Mouse (Mus musculus) layer of hippocampus, postnatal 36 days (tissue): ENCODE measurements around the gene D930007J09Rik. TPM values are rescaled to one million over a fixed set of nuclear protein-coding genes. Genes with fewer than 3 reads are reported as not detected.

Experiments used
- DNase-seq, 2 experiments: peaks; one replicate each; pipeline ENCODE4 v3.0.0; 2022
- total RNA-seq, 2 experiments: library from RNA; stranded (reverse); gene quantifications; 2 replicates each; pipeline ENCODE4 v1.2.3; 2021

D930007J09Rik gene
- total RNA-seq, 2 experiments from 2014 or later: 1.1 TPM; not detected in 1

- no peak for DNase-seq
Observed at GRCm38 (mm10) chr13:32819926-32820325, 17.3 kb upstream of the D930007J09Rik start.

- DNase-seq: no peak
Observed at GRCm38 (mm10) chr13:32819241-32819640, 16.6 kb upstream of the D930007J09Rik start.

GRCm38 (mm10) chr13:32807624-32808023 lies 5.0 kb upstream of the D930007J09Rik start:
- no peak for DNase-seq

GRCm38 (mm10) chr13:32806820-32807219 lies 4.2 kb upstream of the D930007J09Rik start:
- no peak for DNase-seq

- no peak for DNase-seq
Observed at GRCm38 (mm10) chr13:32803701-32804345, 1.2 kb upstream of the D930007J09Rik start.

GRCm38 (mm10) chr13:32801693-32802221 lies 892 bp downstream of the D930007J09Rik start, which contains the start of gene Wrnip1:
Gene Wrnip1 (plus strand): TSS chr13:32802038.
- peak; percentile 96 to 98 for DNase-seq

- no peak for DNase-seq
Observed at GRCm38 (mm10) chr13:32800859-32801258, 1.8 kb downstream of the D930007J09Rik start.

GRCm38 (mm10) chr13:32799131-32799530 lies 3.5 kb downstream of the D930007J09Rik start:
- no peak for DNase-seq

GRCm38 (mm10) chr13:32797085-32797484 lies 5.6 kb downstream of the D930007J09Rik start:
- DNase-seq: no peak

GRCm38 (mm10) chr13:32795166-32795565 lies 7.5 kb downstream of the D930007J09Rik start:
- DNase-seq: no peak

- DNase-seq: no peak
Observed at GRCm38 (mm10) chr13:32794619-32795018, 8.0 kb downstream of the D930007J09Rik start.

- no peak for DNase-seq
Observed at GRCm38 (mm10) chr13:32789781-32790180, 12.9 kb downstream of the D930007J09Rik start.

- DNase-seq: no peak
Observed at GRCm38 (mm10) chr13:32787584-32787983, 15.1 kb downstream of the D930007J09Rik start.

- no peak for DNase-seq
Observed at GRCm38 (mm10) chr13:32783816-32784215, 18.8 kb downstream of the D930007J09Rik start, which contains the start of gene Mylk4. Gene Mylk4 (minus strand): TSS chr13:32783954.

- DNase-seq: no peak
Observed at GRCm38 (mm10) chr13:32783055-32783454, 19.6 kb downstream of the D930007J09Rik start.

GRCm38 (mm10) chr13:32778861-32779260 lies 23.8 kb downstream of the D930007J09Rik start:
- DNase-seq: no peak

- no peak for DNase-seq
Observed at GRCm38 (mm10) chr13:32776350-32776749, 26.3 kb downstream of the D930007J09Rik start.

GRCm38 (mm10) chr13:32775889-32776288 lies 26.8 kb downstream of the D930007J09Rik start:
- DNase-seq: no peak

GRCm38 (mm10) chr13:32769960-32770359 lies 32.7 kb downstream of the D930007J09Rik start:
- DNase-seq: no peak

- DNase-seq: no peak
Observed at GRCm38 (mm10) chr13:32768104-32768503, 34.5 kb downstream of the D930007J09Rik start.

- DNase-seq: no peak
Observed at GRCm38 (mm10) chr13:32764448-32764847, 38.2 kb downstream of the D930007J09Rik start.

GRCm38 (mm10) chr13:32763141-32763540 lies 39.5 kb downstream of the D930007J09Rik start:
- DNase-seq: no peak

- no peak for DNase-seq
Observed at GRCm38 (mm10) chr13:32760795-32761194, 41.9 kb downstream of the D930007J09Rik start.

- DNase-seq: no peak
Observed at GRCm38 (mm10) chr13:32759036-32759435, 43.6 kb downstream of the D930007J09Rik start.
